In the genomic region with DNA sequence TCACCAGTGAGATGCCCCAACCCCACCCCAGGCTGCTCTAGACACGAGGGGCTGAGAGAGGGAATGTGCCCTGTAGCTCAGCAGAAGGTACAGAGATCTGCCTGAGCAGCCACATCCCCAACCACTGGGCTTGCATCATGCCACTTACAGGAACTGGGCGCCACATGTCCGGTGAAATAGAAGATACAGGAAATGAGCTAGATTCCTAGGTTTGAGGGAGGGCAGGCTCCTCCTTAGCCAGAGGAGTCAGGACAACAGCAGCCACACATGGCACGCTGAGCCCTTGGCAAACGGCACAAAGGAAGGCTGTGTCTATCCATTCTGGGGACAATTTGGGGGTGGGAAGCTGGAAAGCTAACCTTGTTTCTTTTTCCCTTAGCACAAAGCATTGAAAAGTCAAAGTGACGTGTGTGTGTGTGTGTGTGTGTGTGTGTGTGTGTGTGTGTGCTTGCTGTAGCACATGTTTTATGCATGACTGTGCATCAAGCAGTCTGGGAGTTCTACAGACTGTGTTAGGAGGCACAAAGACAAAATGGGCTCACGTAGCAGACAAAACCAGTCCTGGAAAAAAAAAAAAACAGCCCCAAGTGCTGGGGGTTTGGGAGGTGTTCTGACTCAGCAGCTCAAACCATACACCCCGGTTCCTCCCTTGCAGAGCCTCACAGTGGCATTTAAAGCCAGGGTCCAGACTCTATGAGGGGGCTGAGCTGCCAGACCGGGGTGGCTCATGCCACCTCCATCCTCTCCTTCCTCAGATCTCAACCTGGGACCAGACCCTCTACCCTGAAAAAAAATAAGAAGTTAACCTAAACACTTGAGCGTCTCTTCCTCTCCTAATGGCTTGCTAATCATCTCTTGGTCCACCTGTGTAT, we compare ENCODE assay signal across 8 mouse cellular contexts.
DNase-seq lines count a peak whose midpoint lies in the region; ATAC-seq and TF ChIP-seq lines count a peak whose summit lies in the region.

No protein-coding gene starts in this region.

- TF ChIP-seq EP300 in stomach, postnatal 0 days (optimal IDR thresholded peaks at IDR 0.05): no peak

- DNase-seq in adrenal gland, postnatal 14 days: peak; percentile 29
- DNase-seq in adrenal gland, postnatal 10 days: no peak
- peak; percentile 77 for DNase-seq in brain, adult 2 months (ENCODE audit: low read depth, low spot score)
- DNase-seq in frontal cortex, postnatal 10 days (ENCODE audit: low spot score in 2 of 2): peak; percentile 24 to 46
- DNase-seq in layer of hippocampus, postnatal 10 days (ENCODE audit: low spot score in 2 of 2): peak; percentile 47 to 51
- DNase-seq in stomach, postnatal 0 days (ENCODE audit: low spot score): peak; percentile 19
- DNase-seq in cerebellum, adult 9-10 months: no peak

- no peaks in the 10 kb centered on the region for H3K4me1 ChIP-seq in stomach, postnatal 0 days (replicated peaks; ENCODE audit: control insufficient read depth, insufficient read depth)

- H3K27me3 ChIP-seq in stomach, postnatal 0 days (ENCODE audit: control insufficient read depth, insufficient read depth, low read length): no peaks in the 10 kb centered on the region

- peak; percentile 96 for ATAC-seq in megakaryocyte progenitor cell, adult 5-6 weeks (replicated peaks; ENCODE audit: poor library complexity)
- 0 out of 2 replicates have a peak, but pooled peaks have one; percentile 53 for ATAC-seq in stomach, postnatal 0 days (ENCODE audit: low FRiP score, low TSS enrichment)

- H3K27ac ChIP-seq in stomach, postnatal 0 days (replicated peaks): no peak overlapping the region

- no peaks in the 10 kb centered on the region for H3K36me3 ChIP-seq in stomach, postnatal 0 days (ENCODE audit: control insufficient read depth, insufficient read depth, low read length)

- H3K4me3 ChIP-seq in stomach, postnatal 0 days (ENCODE audit: low read depth, low read length): no peak overlapping the region

- H3K9ac ChIP-seq in stomach, postnatal 0 days (ENCODE audit: low read length): no peak overlapping the region

- no peaks in the 10 kb centered on the region for H3K9me3 ChIP-seq in stomach, postnatal 0 days (ENCODE audit: control insufficient read depth, low read length)

- H3K4me2 ChIP-seq in stomach, postnatal 0 days (replicated peaks; ENCODE audit: low read depth): no peak overlapping the region

- 50% methylated on average over 10 of the region's 10 CpGs for WGBS in stomach, postnatal 0 days

- no peak for TF ChIP-seq CTCF in stomach, postnatal 0 days (IDR thresholded peaks at IDR 0.05; ENCODE audit: low read depth)

Comparison
In these comparisons a context has a peak if more than half of its experiments do, and no peak if none do; other contexts are left out.
1. DNase-seq: peak in adrenal gland, postnatal 14 days (single experiment), brain, adult 2 months (single experiment), frontal cortex, postnatal 10 days (2 of 2), layer of hippocampus, postnatal 10 days (2 of 2) and stomach, postnatal 0 days (single experiment); none in adrenal gland, postnatal 10 days (single experiment) and cerebellum, adult 9-10 months (single experiment).